Mouse (Mus musculus): ENCODE data around the gene Olfr1128. TPM values are rescaled to one million over a fixed set of nuclear protein-coding genes. Genes with fewer than 3 reads are reported as not detected.
"Not testable (repeated sequence)": the region's sequence is repeated elsewhere in the genome, so short reads cannot be mapped to it uniquely, and the experiment has no call there.

The Olfr1128 gene
- polyA plus RNA-seq (2012; rRNA removed): not detected in 2 replicates

- DNase-seq (ENCODE audit: low spot score): no peak
These were observed at the start of gene Olfr1128 for GRCm38 (mm10) chr2:87545442-87545841. TSS of gene Olfr1128 (minus strand) at chr2:87545542.

- not testable (repeated sequence) for DNase-seq (ENCODE audit: low spot score)
These were observed 28.3 kb upstream of the Olfr1128 start, which contains the start of gene Olfr1129 for GRCm38 (mm10) chr2:87573602-87574001. TSS of gene Olfr1129 (plus strand) at chr2:87573902.

GRCm38 (mm10) chr2:87534826-87535225 is 10.5 kb downstream of the Olfr1128 start:
- DNase-seq (ENCODE audit: low spot score): no peak

GRCm38 (mm10) chr2:87531496-87531895 is 13.8 kb downstream of the Olfr1128 start, which contains the start of gene Olfr153:
TSS of gene Olfr153 (plus strand) at chr2:87531796.
- DNase-seq (ENCODE audit: low spot score): no peak

GRCm38 (mm10) chr2:87525899-87526616 is 19.3 kb downstream of the Olfr1128 start:
- not testable (repeated sequence) for DNase-seq (ENCODE audit: low spot score)

- no peak for DNase-seq (ENCODE audit: low spot score)
These were observed 24.7 kb downstream of the Olfr1128 start for GRCm38 (mm10) chr2:87520651-87521050.

GRCm38 (mm10) chr2:87516581-87516980 is 28.8 kb downstream of the Olfr1128 start:
- DNase-seq (ENCODE audit: low spot score): no peak

- DNase-seq (ENCODE audit: low spot score): no peak
These were observed 29.8 kb downstream of the Olfr1128 start for GRCm38 (mm10) chr2:87515457-87516060.

GRCm38 (mm10) chr2:87515046-87515445 is 30.3 kb downstream of the Olfr1128 start:
- DNase-seq (ENCODE audit: low spot score): no peak

GRCm38 (mm10) chr2:87506265-87506664 is 39.1 kb downstream of the Olfr1128 start, which contains the start of gene Pramel6:
TSS of gene Pramel6 (plus strand) at chr2:87506565.
- DNase-seq (ENCODE audit: low spot score): no peak

- DNase-seq (ENCODE audit: low spot score): not testable (repeated sequence)
These were observed 48.3 kb downstream of the Olfr1128 start, which contains the start of gene Pramel7 for GRCm38 (mm10) chr2:87496993-87497392. TSS of gene Pramel7 (minus strand) at chr2:87497093.

Other genes starting within 250 kb of the Olfr1128 start
- not detected in 2 replicates for gene Olfr1118, start 238.0 kb downstream of the Olfr1128 start, polyA plus RNA-seq (2012; rRNA removed)
- gene Olfr1120, start 190.7 kb downstream of the Olfr1128 start, polyA plus RNA-seq (2012; rRNA removed): not detected in 2 replicates
- not detected in 2 replicates for gene Olfr1121, start 175.6 kb downstream of the Olfr1128 start, polyA plus RNA-seq (2012; rRNA removed)
- not detected in 2 replicates for gene Olfr1122, start 159.7 kb downstream of the Olfr1128 start, polyA plus RNA-seq (2012; rRNA removed)
- not detected in 2 replicates for gene Olfr1123, start 128.9 kb downstream of the Olfr1128 start, polyA plus RNA-seq (2012; rRNA removed)
- not detected in 2 replicates for gene Olfr1124, start 115.3 kb downstream of the Olfr1128 start, polyA plus RNA-seq (2012; rRNA removed)
- gene Olfr1126, start 91.6 kb downstream of the Olfr1128 start, polyA plus RNA-seq (2012; rRNA removed): not detected in 2 replicates
- not detected in 2 replicates for gene Pramel7, start 48.4 kb downstream of the Olfr1128 start, polyA plus RNA-seq (2012; rRNA removed)
- gene Pramel6, start 39.0 kb downstream of the Olfr1128 start, polyA plus RNA-seq (2012; rRNA removed): not detected in 2 replicates
- not detected in 2 replicates for gene Olfr153, start 13.7 kb downstream of the Olfr1128 start, polyA plus RNA-seq (2012; rRNA removed)
- gene Olfr1129, start 28.4 kb upstream of the Olfr1128 start, polyA plus RNA-seq (2012; rRNA removed): not detected in 2 replicates
- gene Olfr1130, start 60.7 kb upstream of the Olfr1128 start, polyA plus RNA-seq (2012; rRNA removed): not detected in 2 replicates
- gene Olfr1131, start 81.6 kb upstream of the Olfr1128 start, polyA plus RNA-seq (2012; rRNA removed): not detected in 2 replicates
- not detected in 2 replicates for gene Olfr1132, start 92.0 kb upstream of the Olfr1128 start, polyA plus RNA-seq (2012; rRNA removed)
- gene Olfr1133, start 101.8 kb upstream of the Olfr1128 start, polyA plus RNA-seq (2012; rRNA removed): not detected in 2 replicates
- gene Olfr1134, start 112.9 kb upstream of the Olfr1128 start, polyA plus RNA-seq (2012; rRNA removed): not detected in 2 replicates
- not detected in 2 replicates for gene Olfr1135, start 128.1 kb upstream of the Olfr1128 start, polyA plus RNA-seq (2012; rRNA removed)
- not detected in 2 replicates for gene Olfr1136, start 148.4 kb upstream of the Olfr1128 start, polyA plus RNA-seq (2012; rRNA removed)
- not detected in 2 replicates for gene Olfr1137, start 167.6 kb upstream of the Olfr1128 start, polyA plus RNA-seq (2012; rRNA removed)
- gene Olfr1138, start 194.4 kb upstream of the Olfr1128 start, polyA plus RNA-seq (2012; rRNA removed): not detected in 2 replicates
- gene Olfr1140, start 198.2 kb upstream of the Olfr1128 start, polyA plus RNA-seq (2012; rRNA removed): not detected in 2 replicates
- gene Olfr1141, start 208.4 kb upstream of the Olfr1128 start, polyA plus RNA-seq (2012; rRNA removed): not detected in 2 replicates
- gene Olfr152, start 233.9 kb upstream of the Olfr1128 start, polyA plus RNA-seq (2012; rRNA removed): not detected in 2 replicates